Mouse (Mus musculus): Measurements from ENCODE around the gene Nipal1.

- no peak for TF ChIP-seq CTCF (IDR thresholded peaks at IDR 0.05; ENCODE audit: low read depth, low read length)
- no peak for TF ChIP-seq POLR2AphosphoS5 (IDR thresholded peaks at IDR 0.05; ENCODE audit: insufficient replicate concordance, low read depth, low read length)
- TF ChIP-seq GATA1 (IDR thresholded peaks at IDR 0.05; ENCODE audit: borderline replicate concordance, low read length), result no peak
- no peak for TF ChIP-seq TAL1 (conservative IDR thresholded peaks at IDR 0.05; ENCODE audit: low read depth, low read length)
These were observed 12.8 kb upstream of the Nipal1 start for GRCm38 (mm10) chr5:72634791-72635271.

All from G1E (cell line).